Mouse (Mus musculus) B cell, adult (primary cell): Measurements from ENCODE around the gene Smyd5. TPM values are rescaled to one million over a fixed set of nuclear protein-coding genes. Genes with fewer than 3 reads are reported as not detected.

Experiments
- total RNA-seq: library from RNA; stranded (reverse); gene quantifications from 4 replicates; pipeline ENCODE4 v1.2.4, GENCODE M21; 2023; ENCODE audit not compliant: inconsistent age

Smyd5 gene
- 40.9 to 51.6 TPM (median 45.6 TPM) in 4 replicates for total RNA-seq

GRCm38 (mm10) chr6:85431842-85432431, at the start of gene Smyd5:
Smyd5 (plus strand) TSS chr6:85431989.

GRCm38 (mm10) chr6:85423836-85424379, 7.9 kb upstream of the Smyd5 start, which contains the start of gene Noto:
Noto (plus strand) TSS chr6:85423886.

GRCm38 (mm10) chr6:85450697-85451663, 19.2 kb downstream of the Smyd5 start, which contains the start of gene Cct7:
Cct7 (plus strand) TSS chr6:85451514.

GRCm38 (mm10) chr6:85451664-85452410, 20.0 kb downstream of the Smyd5 start, which contains the start of gene Pradc1:
Pradc1 (minus strand) TSS chr6:85451970.

Other genes starting within 250 kb of the Smyd5 start
- not detected in 4 replicates for gene Emx1, start 244.6 kb upstream of the Smyd5 start, total RNA-seq
- gene Sfxn5, start 98.6 kb upstream of the Smyd5 start, total RNA-seq = 11.0 to 13.9 TPM (median 12.3 TPM) in 4 replicates
- gene Rab11fip5, start 57.4 kb upstream of the Smyd5 start, total RNA-seq = 0.64 to 1.2 TPM (median 0.99 TPM) in 4 replicates
- gene Noto, start 8.1 kb upstream of the Smyd5 start, total RNA-seq = not detected in 4 replicates
- gene Cct7, start 19.5 kb downstream of the Smyd5 start, total RNA-seq = 151 to 192 TPM (median 172 TPM) in 4 replicates
- gene Pradc1, start 20.0 kb downstream of the Smyd5 start, total RNA-seq = 10.0 to 15.0 TPM (median 13.6 TPM) in 4 replicates
- gene Fbxo41, start 71.0 kb downstream of the Smyd5 start, total RNA-seq = not detected in 4 replicates
- gene Egr4, start 81.6 kb downstream of the Smyd5 start, total RNA-seq = 0.39 to 0.69 TPM (median 0.54 TPM) in 4 replicates
- 4.5 to 5.8 TPM (median 5.3 TPM) in 4 replicates for gene Alms1, start 155.5 kb downstream of the Smyd5 start, total RNA-seq